Mouse (Mus musculus) myocyte (in vitro differentiated cells): ENCODE measurements at regions not wholly inside any gene's neighbourhood (a gene's known extent, or its start where the extent isn't known, plus 50 kb on each side); places are given as distances from the start of the nearest gene placed in this dataset.

ENCODE experiments used
- H3K27me3 ChIP-seq: one replicate; pipeline ENCODE4 v1.6.1; 2011; ENCODE audit not compliant: control insufficient read depth, insufficient read depth, insufficient read length
- H3K36me3 ChIP-seq: one replicate; pipeline ENCODE4 v1.6.1; 2011; ENCODE audit not compliant: control insufficient read depth, insufficient read depth
- H3K4me2 ChIP-seq: one replicate; pipeline ENCODE4 v1.6.1; 2011; ENCODE audit warnings: low read depth, control low read depth
- H3K4me3 ChIP-seq: one replicate; pipeline ENCODE4 v1.5.1; 2011; ENCODE audit warnings: mild to moderate bottlenecking, control low read depth, moderate library complexity
- H3K79me2 ChIP-seq: one replicate; pipeline ENCODE4 v1.6.1; 2011; ENCODE audit not compliant: control insufficient read depth, insufficient read depth
- H3ac ChIP-seq: one replicate; pipeline ENCODE4 v1.6.1; 2011; ENCODE audit not compliant: control insufficient read depth, insufficient read length
- CEBPB ChIP-seq: IDR thresholded peaks from 2 replicates; pipeline ENCODE4 v1.6.1; 2011; ENCODE audit warnings: mild to moderate bottlenecking, moderate library complexity; ENCODE audit not compliant: poor library complexity, insufficient read depth, severe bottlenecking
- E2F4 ChIP-seq: IDR thresholded peaks from one replicate; pipeline ENCODE4 v1.6.1; 2011; ENCODE audit warnings: mild to moderate bottlenecking, control low read depth, moderate library complexity; ENCODE audit not compliant: insufficient read depth
- MAX ChIP-seq: IDR thresholded peaks from one replicate; pipeline ENCODE4 v1.6.1; 2011; ENCODE audit warnings: low read depth, mild to moderate bottlenecking, control low read depth
- MYOD1 ChIP-seq, 3 experiments: IDR thresholded peaks; one replicate each; pipeline ENCODE4 v1.6.1; 2011; ENCODE audit warnings: control low read depth in 2 of 3, low read depth in 2 of 3, mild to moderate bottlenecking in 2 of 3, moderate library complexity in 1 of 3; ENCODE audit not compliant: insufficient read length in 2 of 3, control insufficient read depth in 1 of 3
- MYOG ChIP-seq, 3 experiments: IDR thresholded peaks; one replicate each; pipeline ENCODE4 v1.6.1; 2011; ENCODE audit warnings: control low read depth in 2 of 3, low read depth in 2 of 3, mild to moderate bottlenecking in 2 of 3; ENCODE audit not compliant: insufficient read length in 2 of 3, control insufficient read depth in 1 of 3, insufficient read depth in 1 of 3
- POLR2A ChIP-seq: IDR thresholded peaks from one replicate; pipeline ENCODE4 v1.6.1; 2011; ENCODE audit warnings: low read depth, mild to moderate bottlenecking, control low read depth, moderate library complexity; ENCODE audit not compliant: insufficient read length
- POLR2AphosphoS2 ChIP-seq: IDR thresholded peaks from one replicate; pipeline ENCODE4 v1.6.1; 2011; ENCODE audit warnings: low read depth, control low read depth; ENCODE audit not compliant: insufficient read length
- REST ChIP-seq: IDR thresholded peaks from one replicate; pipeline ENCODE4 v1.6.1; 2011; ENCODE audit warnings: mild to moderate bottlenecking, control low read depth, moderate library complexity; ENCODE audit not compliant: insufficient read depth, insufficient read length
- SRF ChIP-seq: IDR thresholded peaks from one replicate; pipeline ENCODE4 v1.6.1; 2011; ENCODE audit warnings: low read depth; ENCODE audit not compliant: control insufficient read depth, insufficient read length
- TCF12 ChIP-seq: IDR thresholded peaks from one replicate; pipeline ENCODE4 v1.6.1; 2011; ENCODE audit warnings: mild to moderate bottlenecking, control low read depth; ENCODE audit not compliant: poor library complexity, insufficient read depth, severe bottlenecking
- TCF3 ChIP-seq: IDR thresholded peaks from one replicate; pipeline ENCODE4 v1.6.1; 2011; ENCODE audit warnings: low read depth, control low read depth; ENCODE audit not compliant: insufficient read length
- USF1 ChIP-seq: IDR thresholded peaks from one replicate; pipeline ENCODE4 v1.6.1; 2011; ENCODE audit warnings: low read depth, mild to moderate bottlenecking, control low read depth, moderate library complexity

GRCm38 (mm10) chr13:5546011-5546410, 315.3 kb upstream of the Klf6 start:
- Histone ChIP-seq H3K4me2 (no peak overlapping the region), H3ac (no peak overlapping the region), H3K36me3 (no peaks in the 10 kb centered on the region), H3K79me2 (no peaks in the 10 kb centered on the region), H3K27me3 (no peaks in the 10 kb centered on the region), H3K4me3 (no peak overlapping the region)
- TF ChIP-seq USF1: no peak
- TF ChIP-seq POLR2AphosphoS2: no peak
- no peak for TF ChIP-seq CEBPB
- TF ChIP-seq SRF: no peak
- no peak for TF ChIP-seq MYOD1 (IDR thresholded peaks at IDR 0.05; ENCODE audit: control insufficient read depth in 1 of 3, insufficient read length in 2 of 3, low read depth in 2 of 3)

- H3K36me3 ChIP-seq: no peaks in the 10 kb centered on the region
- no peaks in the 10 kb centered on the region for H3K27me3 ChIP-seq
- H3K4me2 ChIP-seq: no peak overlapping the region
- H3K79me2 ChIP-seq: no peaks in the 10 kb centered on the region
- H3K4me3 ChIP-seq: no peak overlapping the region
- TF ChIP-seq TCF3 (no peak), REST (no peak), POLR2A (no peak), USF1 (no peak), MYOG (IDR thresholded peaks at IDR 0.05; ENCODE audit: control insufficient read depth in 1 of 3, insufficient read depth in 1 of 3, insufficient read length in 2 of 3, low read depth in 2 of 3) (no peak), SRF (no peak), CEBPB (no peak), POLR2AphosphoS2 (no peak), TCF12 (no peak), MYOD1 (IDR thresholded peaks at IDR 0.05; ENCODE audit: control insufficient read depth in 1 of 3, insufficient read length in 2 of 3, low read depth in 2 of 3) (no peak), E2F4 (no peak), MAX (no peak)
- H3ac ChIP-seq: no peak overlapping the region
Measured at GRCm38 (mm10) chr13:5546937-5547336, 314.3 kb upstream of the Klf6 start.

GRCm38 (mm10) chr13:5548768-5549167, 312.5 kb upstream of the Klf6 start:
- Histone ChIP-seq H3K79me2 (no peaks in the 10 kb centered on the region), H3K36me3 (no peaks in the 10 kb centered on the region), H3K4me2 (no peak overlapping the region), H3K4me3 (no peak overlapping the region), H3ac (no peak overlapping the region), H3K27me3 (no peaks in the 10 kb centered on the region)
- no peak for TF ChIP-seq USF1
- TF ChIP-seq REST: no peak
- no peak for TF ChIP-seq MAX
- TF ChIP-seq CEBPB: no peak
- no peak for TF ChIP-seq E2F4
- no peak for TF ChIP-seq POLR2A
- TF ChIP-seq TCF12: no peak
- no peak for TF ChIP-seq MYOG (IDR thresholded peaks at IDR 0.05; ENCODE audit: control insufficient read depth in 1 of 3, insufficient read depth in 1 of 3, insufficient read length in 2 of 3, low read depth in 2 of 3)
- TF ChIP-seq TCF3: no peak
- no peak for TF ChIP-seq POLR2AphosphoS2
- no peak for TF ChIP-seq SRF

GRCm38 (mm10) chr13:5549175-5549574, 312.1 kb upstream of the Klf6 start:
- H3K4me2 ChIP-seq: no peak overlapping the region
- H3K79me2 ChIP-seq: no peaks in the 10 kb centered on the region
- no peak overlapping the region for H3ac ChIP-seq
- no peak overlapping the region for H3K4me3 ChIP-seq
- no peaks in the 10 kb centered on the region for H3K27me3 ChIP-seq
- H3K36me3 ChIP-seq: no peaks in the 10 kb centered on the region
- TF ChIP-seq TCF12: no peak
- no peak for TF ChIP-seq MAX
- TF ChIP-seq MYOG (IDR thresholded peaks at IDR 0.05; ENCODE audit: control insufficient read depth in 1 of 3, insufficient read depth in 1 of 3, insufficient read length in 2 of 3, low read depth in 2 of 3): no peak
- no peak for TF ChIP-seq TCF3
- no peak for TF ChIP-seq SRF
- TF ChIP-seq USF1: no peak
- no peak for TF ChIP-seq E2F4
- TF ChIP-seq POLR2A: no peak
- no peak for TF ChIP-seq MYOD1 (IDR thresholded peaks at IDR 0.05; ENCODE audit: control insufficient read depth in 1 of 3, insufficient read length in 2 of 3, low read depth in 2 of 3)
- TF ChIP-seq POLR2AphosphoS2: no peak
- TF ChIP-seq CEBPB: no peak
- no peak for TF ChIP-seq REST

GRCm38 (mm10) chr13:5549747-5550146, 311.5 kb upstream of the Klf6 start:
- Histone ChIP-seq H3K79me2 (no peaks in the 10 kb centered on the region), H3K4me2 (no peak overlapping the region), H3ac (no peak overlapping the region), H3K27me3 (no peaks in the 10 kb centered on the region), H3K36me3 (no peaks in the 10 kb centered on the region), H3K4me3 (no peak overlapping the region)
- TF ChIP-seq MAX (no peak), MYOG (IDR thresholded peaks at IDR 0.05; ENCODE audit: control insufficient read depth in 1 of 3, insufficient read depth in 1 of 3, insufficient read length in 2 of 3, low read depth in 2 of 3) (no peak), POLR2AphosphoS2 (no peak), CEBPB (no peak), SRF (no peak), MYOD1 (IDR thresholded peaks at IDR 0.05; ENCODE audit: control insufficient read depth in 1 of 3, insufficient read length in 2 of 3, low read depth in 2 of 3) (no peak), REST (no peak)
